Mouse (Mus musculus): ENCODE measurements around the gene Cct8l1.
A peak's percentile ranks its signal among the peaks of the same experiment; 100 is the strongest.

The Cct8l1 gene

DNA sequence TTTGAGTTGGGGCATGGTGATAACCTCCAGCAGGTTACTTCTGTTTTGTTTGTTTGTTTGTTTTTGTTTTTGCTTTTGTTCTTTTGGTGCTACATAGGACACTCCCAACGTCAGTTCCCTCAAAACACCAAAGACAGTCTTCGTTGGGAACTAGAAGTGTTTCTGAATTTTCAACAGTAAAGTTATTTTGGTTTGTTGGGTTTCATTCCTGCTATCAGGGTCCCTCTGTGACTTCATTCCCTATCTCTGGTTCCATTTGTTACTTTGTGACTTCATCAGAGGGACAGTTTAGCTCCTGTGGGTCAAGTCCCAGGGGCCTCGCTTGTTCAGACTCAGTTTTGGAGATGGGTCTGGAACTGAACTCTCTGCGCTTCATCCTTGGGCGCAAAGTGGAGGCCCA lies at the start of gene Cct8l1:
Cct8l1 (plus strand) TSS at position 301 of the 400 bp plus-strand sequence.
- no peak for DNase-seq (ENCODE audit: low read depth, low spot score)

DNA sequence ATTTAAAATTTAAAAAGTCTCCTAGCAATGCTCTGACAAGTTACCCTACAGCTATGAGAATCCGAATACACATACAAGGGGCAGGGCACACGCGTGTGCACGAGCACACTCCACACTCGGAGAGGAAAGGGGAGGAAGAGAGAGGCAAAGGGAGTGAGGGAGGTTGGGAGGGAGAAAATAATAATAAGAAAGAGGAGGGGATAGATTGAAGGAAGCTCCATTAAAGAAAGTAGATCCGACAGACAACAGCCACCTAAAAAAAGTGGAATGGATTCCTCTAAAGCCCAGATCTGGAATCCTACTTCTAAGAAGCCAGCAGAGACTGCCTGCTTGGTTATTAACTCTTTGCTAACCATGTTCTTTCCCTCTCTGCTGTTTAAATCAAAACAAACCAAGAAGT lies 43.8 kb upstream of the Cct8l1 start:
- DNase-seq (ENCODE audit: low read depth, low spot score): peak; percentile 11

DNA sequence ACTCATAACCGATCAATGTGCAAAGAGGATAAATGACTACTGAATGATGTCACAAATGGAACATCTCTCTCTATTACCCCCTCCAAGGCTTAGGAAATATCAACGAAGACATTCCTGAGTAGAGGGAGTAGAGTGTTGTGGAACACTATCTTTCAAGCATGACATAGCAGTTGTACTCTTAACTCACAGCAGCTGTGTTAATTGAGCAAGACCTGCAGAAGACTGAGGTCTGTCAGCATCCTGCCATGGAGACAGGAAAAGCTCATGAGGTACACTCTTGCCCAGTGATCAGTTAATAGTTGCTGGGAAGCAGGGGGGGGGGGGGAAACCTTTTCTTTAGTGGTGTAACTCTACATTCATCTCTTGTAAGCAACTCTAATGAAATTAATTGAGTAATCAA lies 40.1 kb upstream of the Cct8l1 start:
- DNase-seq (ENCODE audit: low read depth, low spot score): no peak

DNA sequence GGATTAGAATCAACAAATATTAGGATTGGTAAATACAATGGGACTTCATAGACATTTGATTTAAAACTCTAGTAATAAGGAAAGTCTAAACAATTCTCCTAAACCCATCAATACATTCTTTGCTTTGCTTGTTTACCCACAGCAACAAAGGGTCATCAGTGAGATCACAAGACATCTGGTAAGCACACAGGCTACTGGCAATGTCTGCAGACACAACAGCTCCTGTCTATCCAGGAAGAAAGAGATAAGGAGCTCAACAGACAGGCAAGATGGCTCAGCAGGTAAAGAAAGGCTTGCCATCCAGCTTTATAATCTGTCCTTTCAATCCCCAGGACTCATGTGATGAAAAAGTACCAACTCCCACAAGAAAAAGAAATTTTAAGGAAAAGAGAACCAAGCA lies 37.0 kb upstream of the Cct8l1 start:
- DNase-seq (ENCODE audit: low read depth, low spot score): no peak

DNA sequence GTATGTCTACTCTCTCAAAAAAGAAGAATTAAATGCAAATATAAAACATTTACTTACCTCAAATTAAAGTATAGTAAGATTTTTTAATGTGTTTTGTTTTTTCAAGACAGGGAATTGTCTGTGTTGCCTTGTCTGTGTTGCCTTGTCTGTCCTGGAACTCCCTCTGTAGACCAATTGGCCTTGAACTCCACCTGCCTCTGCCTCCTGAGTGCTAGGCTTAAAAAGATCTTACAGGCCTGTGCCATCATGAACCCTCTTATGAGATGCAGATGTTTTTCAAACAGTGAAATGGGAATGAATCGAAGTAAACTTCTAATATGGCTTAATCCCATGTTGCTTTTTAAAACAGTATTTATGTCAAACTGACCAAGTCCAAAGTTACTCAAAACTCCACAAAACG lies 19.2 kb upstream of the Cct8l1 start:
- peak; percentile 17 for DNase-seq (ENCODE audit: low read depth, low spot score)

DNA sequence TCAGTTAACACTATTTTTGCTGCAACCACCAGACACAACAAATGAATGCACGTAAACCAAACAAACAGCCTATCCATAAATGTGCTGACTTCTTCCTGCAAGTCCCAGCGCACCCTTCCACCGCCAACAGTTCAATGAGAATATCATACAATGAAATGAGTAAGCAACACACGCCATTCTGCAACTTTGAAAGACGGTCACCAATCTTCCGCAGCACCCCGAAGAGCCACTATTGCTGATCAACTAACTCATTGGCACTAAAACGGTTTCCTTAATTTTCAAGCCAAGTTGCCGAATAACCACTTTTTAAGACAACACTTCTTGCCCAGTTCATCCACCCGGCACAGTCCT lies 18.5 kb upstream of the Cct8l1 start:
- DNase-seq (ENCODE audit: low read depth, low spot score): peak; percentile 42

DNA sequence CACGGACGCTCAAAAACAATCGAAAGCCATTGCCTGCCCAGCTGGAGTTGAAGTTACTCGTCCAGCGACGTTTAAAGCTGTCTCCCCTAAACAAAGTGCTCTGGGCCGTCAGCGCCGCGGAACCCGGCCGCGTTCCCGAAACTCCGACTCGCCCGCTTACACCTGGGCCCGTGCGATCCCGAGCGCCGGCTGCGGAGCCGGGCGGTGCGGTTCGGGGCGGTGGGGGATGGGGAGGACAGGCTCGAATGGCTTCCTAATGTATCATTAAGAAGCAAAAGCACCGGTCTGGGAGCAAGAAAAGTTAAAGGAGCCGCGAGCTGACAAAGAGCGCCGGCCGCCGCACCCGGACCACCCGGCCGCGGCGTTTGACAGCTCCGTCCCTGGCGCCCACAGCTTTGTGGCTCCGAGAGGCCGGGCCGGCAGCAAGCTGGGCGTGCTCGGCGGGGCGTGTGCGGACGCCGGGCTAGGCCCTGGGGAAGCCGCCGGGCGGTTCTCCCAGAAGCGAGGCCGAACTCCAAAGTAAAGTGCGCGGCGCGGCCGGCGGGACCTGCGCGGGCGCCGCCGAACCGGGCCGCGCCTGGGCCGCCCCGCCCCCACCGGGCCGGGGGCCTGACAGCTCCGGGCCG lies 18.0 kb upstream of the Cct8l1 start:
- DNase-seq (ENCODE audit: low read depth, low spot score): peak; percentile 45

DNA sequence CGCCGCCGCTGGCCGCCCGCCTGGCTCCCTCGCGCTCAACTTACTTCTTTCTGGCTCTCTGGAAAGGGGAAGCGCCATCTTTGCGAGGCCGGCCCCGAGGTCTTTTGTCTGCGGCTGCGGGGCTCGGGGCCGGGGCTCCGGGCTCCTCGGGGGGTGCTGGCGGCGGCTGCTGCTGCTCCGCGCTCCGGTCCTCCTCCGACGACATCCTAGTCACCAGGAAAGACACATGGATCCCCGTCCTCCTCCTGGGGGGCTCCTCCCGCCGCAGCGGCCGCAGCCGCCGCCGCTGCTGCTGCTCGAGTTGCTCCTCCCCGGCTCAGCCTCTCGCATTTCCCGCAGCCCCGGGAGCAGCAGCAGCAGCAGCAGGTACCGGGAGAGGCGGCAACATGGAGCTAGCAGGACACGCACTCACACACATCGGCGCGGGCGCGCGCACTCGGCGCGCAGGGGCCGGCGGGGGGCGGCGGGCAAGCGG lies 17.5 kb upstream of the Cct8l1 start, which contains the start of gene Kmt2c:
Kmt2c (minus strand) TSS at position 438 of the 475 bp plus-strand sequence.
- DNase-seq (ENCODE audit: low read depth, low spot score): peak; percentile 49

DNA sequence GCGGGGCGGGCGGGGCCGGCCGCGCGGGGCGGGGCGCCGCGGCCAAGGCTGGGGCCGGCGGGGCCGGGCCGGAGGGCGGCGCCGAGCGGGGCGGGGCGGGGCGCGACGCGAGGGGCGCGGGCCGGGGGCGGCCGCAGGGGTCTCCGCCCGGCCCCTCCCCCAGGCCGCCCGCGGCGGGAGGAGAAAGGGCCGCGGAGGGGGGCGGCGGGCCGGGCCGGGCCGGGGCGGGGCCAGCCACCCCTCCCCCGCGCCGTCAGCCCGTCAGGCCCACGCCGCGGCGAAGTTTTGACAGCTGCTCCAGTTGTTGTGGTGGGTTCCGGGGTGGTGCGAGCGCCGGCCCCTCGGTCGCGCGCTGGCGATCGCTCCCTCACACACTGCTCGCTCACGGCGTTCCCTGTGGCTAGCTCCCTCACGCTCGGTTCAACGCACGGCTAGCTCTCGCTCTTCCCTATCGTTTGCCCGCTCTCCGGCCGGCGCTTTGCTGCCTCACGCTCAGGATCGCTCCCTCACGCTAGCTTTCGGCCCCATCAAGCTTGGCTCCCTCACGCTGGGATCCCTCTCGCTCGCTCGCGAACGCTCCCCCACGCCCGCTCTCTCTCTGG lies 16.9 kb upstream of the Cct8l1 start:
- peak; percentile 81 for DNase-seq (ENCODE audit: low read depth, low spot score)

DNA sequence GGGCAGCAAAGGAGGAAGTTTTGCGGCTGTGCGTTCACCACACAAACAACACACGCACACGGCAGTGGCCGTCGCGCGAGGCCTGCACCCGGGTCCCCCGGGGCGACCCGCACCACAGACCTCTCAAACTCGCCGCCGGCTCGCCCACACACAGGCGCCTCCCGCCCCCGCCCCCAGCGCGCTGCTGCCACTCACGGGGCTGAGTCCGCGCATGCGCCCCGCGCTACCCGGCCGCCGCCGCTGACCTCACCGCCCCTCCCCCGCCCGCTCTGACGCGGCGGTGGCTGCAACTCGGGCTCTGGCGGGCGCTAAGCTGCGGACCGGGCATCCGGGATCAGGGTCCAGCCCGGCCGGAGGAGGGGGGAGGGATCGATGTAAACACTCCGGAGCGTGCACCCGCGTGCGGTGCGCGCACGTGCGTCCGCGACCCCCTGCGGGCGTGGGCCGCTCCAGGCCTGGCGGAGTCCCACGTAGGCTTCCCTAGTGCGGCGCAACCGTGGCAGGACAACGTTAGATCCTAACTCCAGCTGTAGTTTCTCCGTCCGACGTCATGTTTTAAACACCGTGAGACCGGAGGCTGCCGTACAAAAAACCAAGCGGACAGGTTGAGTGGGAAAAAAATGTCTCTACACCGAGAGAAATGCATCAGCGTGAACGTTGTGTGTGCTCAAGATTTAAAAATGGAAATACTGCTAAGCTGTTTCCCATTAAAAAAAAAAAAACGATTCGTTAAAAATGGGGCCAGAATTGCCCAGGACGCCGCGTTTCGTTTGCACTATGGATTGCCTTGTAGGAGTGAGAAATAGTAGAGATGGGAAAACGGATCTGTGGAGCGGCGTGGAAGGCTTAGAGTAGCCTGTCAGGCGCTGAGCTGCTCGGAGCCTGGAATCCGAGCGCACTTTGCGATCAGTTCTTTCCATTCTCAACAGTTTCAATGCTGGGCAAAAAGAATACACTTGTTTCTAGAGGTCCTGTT lies 16.2 kb upstream of the Cct8l1 start:
- DNase-seq (ENCODE audit: low read depth, low spot score): peak; percentile 91

DNA sequence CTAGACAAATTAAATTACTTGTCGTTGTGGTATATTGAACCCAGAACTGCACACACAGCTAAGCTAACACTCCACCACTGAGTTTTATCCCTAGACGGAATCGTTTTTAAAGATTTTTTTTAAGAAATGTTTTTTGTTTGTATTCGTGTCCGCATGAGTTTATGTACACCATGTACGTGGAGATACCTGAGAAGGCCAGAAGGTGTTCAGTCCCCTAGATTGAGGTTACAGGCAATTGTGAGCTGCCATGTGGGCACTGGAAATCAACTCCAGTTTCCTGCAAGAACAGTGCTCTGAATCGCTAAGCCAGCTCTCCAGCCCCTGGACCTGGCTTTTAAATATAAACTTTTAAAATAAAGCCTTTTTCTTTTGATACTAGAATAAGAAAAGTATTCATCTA lies 15.2 kb upstream of the Cct8l1 start:
- no peak for DNase-seq (ENCODE audit: low read depth, low spot score)

DNA sequence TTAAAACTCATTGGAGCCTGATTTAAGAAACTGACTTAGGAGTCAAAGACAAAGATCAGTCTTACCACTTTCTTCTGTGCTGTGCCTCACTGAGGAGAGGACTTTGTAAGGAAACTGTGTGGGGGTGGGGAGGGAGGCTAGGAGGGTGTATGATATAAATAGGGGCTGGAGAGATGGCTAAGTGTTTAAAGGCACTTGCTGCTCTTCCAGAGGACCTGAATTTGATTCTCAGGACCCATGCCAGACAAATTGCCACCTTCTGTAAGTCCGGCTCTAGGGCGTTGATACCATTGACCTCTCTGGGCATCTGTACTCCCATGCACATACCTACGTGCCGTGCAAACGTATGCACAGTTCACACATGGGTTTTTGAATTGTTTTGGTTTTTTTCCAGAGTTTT lies 9.8 kb upstream of the Cct8l1 start:
- no peak for DNase-seq (ENCODE audit: low read depth, low spot score)

DNA sequence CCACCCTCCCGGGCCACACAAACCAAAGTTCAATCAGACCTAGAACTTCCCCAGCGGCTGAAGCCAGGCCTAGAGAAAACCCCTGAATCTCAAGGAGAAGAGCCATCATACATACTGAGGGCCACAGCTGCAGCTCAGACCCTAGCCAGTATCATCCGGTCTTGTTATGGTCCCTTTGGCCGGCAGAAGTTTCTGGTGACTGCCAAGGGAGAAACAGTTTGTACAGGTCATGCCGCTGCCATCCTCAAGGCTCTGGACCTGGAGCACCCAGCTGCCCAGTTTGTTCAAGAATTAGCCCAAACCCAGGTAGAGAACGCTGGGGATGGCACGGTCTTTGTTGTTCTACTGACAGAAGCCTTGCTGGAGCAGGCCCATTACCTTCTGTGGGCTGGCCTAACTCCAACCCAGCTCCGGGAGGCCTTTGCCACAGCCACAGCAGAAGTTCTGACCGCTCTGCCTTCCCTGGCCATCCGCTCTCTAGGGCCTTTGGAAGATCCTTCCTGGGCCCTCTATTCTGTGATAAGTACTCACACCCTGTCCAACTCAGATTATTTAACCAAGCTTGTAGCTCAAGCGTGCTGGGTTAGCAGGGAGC lies 531 bp downstream of the Cct8l1 start:
- DNase-seq (ENCODE audit: low read depth, low spot score): no peak

DNA sequence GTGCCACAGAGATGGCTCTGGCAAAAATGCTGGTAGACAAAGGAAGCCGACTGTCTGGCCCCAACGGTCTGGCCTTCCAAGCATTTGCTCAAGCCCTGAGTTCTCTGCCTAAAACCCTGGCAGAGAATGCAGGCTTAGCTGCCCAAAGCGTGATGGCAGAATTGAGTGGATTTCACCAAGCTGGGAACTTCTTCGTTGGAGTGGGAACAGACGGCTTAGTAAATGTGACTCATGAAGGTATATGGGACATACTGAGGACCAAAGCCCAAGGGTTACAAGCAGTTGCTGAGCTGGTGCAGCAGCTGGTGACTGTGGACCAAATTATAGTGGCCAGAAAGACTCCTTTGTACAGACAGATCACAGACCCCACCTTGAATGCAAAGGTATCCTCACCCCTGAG lies 1.7 kb downstream of the Cct8l1 start:
- no peak for DNase-seq (ENCODE audit: low read depth, low spot score)

DNA sequence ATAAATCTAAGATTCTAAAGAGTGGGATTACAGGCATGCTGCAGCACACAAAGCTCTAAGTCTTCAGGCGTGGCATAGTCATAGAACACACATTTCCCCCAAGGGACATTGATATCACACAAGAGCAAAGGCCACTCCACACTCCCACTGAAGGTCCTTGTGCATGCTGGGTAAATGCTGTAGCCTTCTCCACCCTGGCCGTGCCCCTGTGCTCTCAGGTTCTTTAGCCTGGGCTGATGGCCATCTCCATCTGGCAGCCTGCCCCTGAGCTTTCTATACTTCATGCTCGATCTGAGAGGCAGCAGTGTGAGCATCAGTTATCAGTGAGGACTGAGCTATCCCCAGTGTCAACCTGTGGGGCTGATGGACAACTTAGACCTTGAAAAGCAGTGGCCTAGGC lies 4.0 kb downstream of the Cct8l1 start:
- no peak for DNase-seq (ENCODE audit: low read depth, low spot score)

DNA sequence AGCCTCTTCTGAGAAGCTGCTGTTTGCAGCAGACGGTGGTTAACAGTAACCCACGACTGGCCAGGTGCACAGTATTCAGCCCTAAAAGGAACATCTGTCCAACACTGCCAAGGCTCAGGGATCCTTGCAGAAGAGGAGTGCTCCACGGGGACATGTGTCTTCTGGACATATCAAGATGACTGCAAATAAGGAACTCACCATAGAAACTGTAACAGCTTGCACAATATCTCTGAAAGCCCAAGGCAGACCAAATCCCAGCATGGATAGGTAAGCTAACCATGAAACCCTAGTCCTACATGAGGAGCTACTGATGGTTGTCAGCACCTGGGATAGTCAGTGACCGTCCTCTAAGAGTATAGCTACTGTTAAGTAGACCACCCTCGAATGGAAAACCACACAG lies 5.6 kb downstream of the Cct8l1 start:
- DNase-seq (ENCODE audit: low read depth, low spot score): no peak

DNA sequence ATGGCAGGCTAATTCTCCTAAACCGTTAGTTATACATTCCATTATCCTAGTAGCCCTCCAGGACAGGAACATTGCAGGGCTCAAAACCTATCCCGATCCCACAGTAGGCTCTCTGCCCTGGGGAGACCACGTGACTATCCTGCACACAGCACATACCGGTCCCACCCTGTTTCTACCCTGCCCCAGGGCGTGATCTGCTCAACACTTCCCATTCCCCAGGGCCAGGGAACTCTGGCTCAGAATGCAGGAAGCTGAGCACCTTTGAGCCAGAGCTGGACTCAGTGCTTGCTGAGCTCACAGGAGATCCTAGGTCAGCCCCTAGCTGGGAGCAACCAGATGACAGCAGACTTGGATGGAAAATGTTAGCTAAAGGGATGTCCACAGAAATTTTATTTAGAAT lies 10.2 kb downstream of the Cct8l1 start:
- peak; percentile 53 for DNase-seq (ENCODE audit: low read depth, low spot score)

DNA sequence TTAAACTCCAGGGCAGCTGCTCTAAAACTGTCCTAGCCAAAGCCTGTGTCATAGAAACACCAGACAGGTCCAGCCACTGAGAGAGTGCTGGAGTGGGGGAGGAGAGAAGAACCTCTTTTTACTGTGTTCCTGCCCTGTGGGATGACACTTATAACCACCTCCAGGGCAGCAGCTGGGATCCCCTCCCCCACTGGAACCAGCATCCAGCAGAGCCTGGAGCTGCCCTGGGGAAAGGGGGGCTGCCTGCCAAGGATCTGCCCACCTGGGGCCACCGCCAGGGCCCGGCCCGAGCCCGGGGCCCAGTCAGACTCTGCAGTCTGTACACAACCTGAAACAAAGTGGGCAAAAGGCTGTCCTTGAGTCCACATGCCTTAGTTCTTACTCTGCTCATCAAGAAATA lies 11.1 kb downstream of the Cct8l1 start:
- DNase-seq (ENCODE audit: low read depth, low spot score): peak; percentile 30

DNA sequence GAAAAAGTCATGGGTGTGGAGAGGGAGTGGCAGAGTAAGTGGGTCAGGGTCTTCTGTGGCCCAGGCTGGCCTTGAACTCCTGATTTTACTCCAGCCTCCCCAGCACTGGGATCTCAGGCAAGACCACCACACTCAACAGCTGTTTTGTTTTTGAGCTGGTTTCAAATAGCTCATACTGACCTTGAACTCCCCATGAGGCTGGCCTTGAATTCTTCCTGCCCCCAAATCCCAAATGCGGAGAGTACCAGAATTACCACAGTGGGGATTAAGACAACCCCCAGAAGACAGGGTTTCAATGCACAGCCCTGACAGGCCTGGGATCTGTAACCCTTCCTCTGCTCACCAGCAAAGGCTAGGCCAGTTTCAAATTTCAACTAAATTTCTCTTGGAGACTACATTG lies 12.1 kb downstream of the Cct8l1 start:
- peak; percentile 29 for DNase-seq (ENCODE audit: low read depth, low spot score)

DNA sequence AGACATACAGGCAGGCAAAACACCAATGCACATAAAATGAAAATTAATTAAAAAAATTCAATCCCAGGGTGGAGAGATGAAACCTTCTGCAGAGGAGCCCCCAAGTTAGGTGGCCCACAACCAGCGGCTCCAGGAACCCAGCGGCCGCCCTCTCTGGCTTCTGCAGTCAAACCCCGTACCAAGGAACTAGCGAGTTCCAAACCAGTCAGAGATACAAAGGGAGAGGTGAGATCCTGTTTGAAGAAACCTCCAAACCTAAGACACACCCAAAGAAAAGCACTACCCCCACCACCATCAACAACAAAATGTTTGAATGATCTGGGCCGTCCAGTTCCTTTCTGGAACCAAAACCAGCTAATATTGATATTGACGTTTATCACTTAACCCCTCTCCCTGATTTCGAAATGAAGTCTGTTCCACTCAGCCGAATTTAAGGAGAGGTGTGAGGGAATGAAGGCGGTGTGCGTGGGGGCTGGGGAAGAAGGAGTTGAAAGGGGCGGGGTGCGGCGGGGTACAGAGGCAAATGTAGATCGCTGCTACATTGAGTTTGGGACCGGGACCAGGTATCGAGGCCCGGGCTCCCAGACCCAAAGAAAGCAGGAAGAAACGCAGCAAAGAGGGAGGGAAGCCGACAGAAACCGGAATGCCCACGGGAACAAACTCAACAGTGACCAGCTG lies 13.1 kb downstream of the Cct8l1 start:
- DNase-seq (ENCODE audit: low read depth, low spot score): peak; percentile 21
